Mouse (Mus musculus): Measurements from ENCODE around the gene Duox1.
"Not testable (repeated sequence)": the region's sequence is repeated elsewhere in the genome, so short reads cannot be mapped to it uniquely, and the experiment has no call there.

The Duox1 gene

DNA sequence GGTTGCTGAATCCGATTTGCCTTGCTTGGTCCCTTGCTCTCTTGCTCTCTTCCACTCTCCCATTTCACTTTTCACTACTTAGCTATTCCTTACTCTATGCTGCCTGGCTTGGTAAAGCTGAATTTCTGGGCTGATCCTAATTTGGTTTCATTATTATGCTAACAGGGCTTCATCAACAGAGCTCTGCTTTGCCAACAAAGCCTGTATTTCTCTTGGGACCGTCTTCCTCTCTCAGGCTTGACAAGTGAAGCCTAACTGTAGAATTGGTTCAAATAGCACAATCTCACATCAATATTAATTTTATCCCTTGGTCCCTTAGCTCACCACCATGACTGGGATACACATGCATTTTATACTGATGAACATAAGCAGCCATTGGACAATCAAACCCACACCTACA is 3.9 kb upstream of the Duox1 start:
- no peak for DNase-seq (ENCODE audit: low read depth)

DNA sequence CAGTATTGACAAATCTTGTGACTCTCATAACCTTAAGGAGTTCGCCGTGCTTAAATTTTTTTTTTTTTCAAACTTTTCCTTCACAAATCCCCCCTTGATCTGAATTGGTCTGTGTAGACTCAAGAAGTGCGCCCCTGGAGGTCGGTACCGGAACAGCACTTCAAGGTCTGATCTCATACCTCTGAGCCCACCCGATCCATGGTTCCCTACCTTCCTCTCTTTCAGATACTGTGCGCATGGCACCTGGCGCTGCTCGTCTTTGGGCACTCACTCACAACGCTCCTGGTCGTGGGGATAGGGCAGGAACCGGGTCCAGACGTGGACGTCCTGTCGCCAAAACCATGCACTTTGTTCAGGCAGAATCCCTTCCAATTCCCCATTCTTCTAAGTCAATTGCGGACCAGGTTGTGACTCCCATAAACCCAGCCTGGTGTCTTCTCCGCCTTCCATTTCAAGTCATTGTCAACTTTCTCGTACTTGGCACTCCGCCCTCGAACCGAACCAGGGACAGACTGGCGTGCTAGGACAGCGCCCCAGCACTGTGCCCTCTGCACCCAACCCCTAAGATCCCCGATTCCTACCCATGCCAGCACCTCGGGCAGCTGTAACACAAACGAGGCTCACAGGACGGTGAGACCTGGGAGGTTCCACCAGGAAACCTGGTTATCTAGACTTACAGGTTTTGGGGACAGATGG is 2.6 kb upstream of the Duox1 start:
- peak; percentile 80 for DNase-seq (ENCODE audit: low read depth)

DNA sequence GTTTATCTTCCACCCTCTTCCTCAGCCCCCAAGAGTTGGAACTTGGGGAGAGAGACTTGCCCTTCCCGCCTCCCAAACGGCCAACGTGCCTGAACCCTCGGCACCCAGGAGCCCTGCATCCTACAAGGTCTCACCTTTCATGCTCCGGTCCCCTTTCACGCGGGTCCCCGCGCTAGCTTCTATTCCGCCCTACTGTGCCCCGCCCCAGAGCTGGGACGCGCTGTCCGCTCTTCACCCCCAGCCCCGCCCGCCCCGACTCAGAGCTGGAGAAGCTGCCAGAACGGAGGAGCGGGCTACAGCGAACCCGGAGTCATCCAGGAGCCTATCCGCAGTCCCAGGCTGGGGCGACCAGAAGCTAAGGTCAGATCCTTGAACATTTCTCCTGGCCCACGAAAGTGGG is 1.9 kb upstream of the Duox1 start, which contains the start of gene Duoxa1:
Gene Duoxa1 (minus strand): TSS at position 195 of the 400 bp plus-strand sequence.
- DNase-seq (ENCODE audit: low read depth), result no peak

DNA sequence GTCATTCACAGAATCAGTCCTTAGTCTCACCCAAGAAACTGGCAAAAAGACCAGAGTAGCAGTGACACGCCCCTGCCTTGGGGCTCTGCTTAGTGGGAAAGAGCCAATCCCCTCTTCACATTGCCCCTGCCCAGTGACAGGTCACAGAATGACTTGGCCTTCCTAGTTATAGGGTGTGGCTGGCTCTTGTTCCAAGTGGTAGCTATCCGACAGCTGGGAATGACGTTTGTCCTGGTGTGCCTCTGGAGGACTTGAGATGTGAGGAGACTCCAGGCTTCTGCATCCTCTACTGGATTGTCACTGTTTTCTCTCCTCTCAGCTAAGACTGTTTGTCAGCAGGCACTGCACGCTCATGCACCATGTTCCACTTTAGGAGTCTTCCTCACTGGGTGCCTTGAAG is 1.9 kb downstream of the Duox1 start:
- no peak for DNase-seq (ENCODE audit: low read depth)

DNA sequence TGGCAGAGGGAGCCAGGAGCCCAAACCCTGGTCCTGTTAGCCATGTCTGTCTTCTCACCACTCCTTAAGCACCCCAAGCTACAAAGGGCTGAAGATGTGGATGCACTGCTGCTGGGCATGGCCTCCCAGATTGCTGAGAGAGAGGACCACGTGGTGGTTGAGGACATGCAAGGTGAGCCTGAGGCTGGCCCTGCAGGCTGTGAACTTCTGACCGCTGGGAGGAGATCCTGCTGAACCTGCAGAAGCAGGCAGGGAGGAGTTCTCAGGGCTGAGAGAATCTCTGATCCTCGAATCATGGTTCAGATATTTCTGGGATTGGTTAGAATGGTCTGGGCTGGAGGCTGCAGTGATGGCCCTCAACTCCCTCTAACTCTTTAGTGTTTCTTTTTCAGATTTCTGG is 8.5 kb downstream of the Duox1 start:
- no peak for DNase-seq (ENCODE audit: low read depth)

DNA sequence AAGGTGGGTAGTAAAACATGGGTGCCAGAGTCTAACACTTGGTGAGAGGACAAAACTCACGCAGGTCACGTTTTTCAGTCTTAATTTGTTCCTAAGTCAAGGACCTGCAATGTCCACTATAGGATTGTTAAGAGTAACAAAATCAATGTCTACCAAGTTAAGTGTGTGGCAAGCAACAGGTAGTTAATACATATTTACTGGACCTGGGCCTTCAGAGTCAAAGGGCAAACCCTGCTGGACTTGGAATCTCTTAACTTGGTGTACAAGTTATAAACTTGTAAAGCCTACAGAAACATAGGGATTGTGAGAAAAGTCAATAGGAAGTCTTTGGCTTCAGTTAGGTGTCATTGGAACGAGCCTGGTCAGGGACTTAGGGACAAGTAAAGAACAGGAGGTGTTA is 9.1 kb downstream of the Duox1 start:
- no peak for DNase-seq (ENCODE audit: low read depth)

DNA sequence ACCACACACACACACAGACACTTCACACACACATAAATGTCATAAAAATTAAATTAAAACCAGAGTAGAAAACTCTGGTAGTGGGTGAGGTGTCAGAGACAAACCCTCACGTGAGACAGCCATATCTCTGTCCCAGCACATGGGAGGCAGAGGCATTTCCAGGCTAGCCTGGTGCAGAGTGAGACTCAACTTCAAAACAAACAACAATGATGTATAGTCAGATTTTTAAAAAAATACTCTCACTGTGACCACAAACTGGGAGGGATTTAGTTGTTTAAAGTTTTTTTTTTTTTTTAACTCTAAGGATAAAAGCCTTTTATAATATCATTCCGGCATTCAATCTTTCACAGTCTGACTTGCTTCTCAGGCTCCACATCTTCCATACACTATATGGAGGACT is 9.9 kb downstream of the Duox1 start:
- no peak for DNase-seq (ENCODE audit: low read depth)

DNA sequence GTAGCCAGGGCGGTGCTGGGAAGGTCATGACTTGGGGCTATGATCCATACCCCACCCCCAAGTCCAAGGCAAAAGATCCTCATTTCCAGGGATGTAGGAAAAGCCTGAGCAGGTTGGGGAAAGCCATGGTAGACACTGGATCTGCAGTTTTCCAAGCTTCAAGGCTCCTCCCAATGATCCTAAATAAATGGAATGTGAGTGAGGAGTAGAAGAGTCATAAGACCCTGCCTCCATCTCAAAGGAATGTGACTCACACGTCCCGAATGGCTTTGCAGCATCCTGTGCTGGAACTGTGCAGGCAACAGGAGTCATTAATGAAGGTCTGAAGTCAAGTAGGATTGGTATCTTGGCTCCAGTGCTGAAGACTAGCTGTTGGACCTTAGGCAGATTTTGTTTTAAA is 12.5 kb downstream of the Duox1 start:
- no peak for DNase-seq (ENCODE audit: low read depth)

DNA sequence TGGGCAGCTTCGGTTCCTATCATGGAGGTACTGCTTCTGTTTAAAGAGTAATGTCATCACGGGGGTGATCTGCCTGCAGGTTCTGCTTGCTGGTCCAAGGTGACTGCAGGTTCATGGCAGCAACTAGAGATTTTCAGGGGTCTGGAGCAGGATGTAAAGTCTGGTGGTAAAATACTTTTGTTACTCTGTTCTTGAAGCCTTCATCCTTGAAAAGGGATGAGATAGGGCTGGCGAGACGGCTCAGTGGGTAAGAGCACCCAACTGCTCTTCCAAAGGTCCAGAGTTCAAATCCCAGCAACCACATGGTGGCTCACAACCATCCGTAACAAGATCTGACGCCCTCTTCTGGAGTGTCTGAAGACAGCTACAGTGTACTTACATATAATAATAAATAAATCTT is 14.8 kb downstream of the Duox1 start:
- DNase-seq (ENCODE audit: low read depth), result not testable (repeated sequence)

DNA sequence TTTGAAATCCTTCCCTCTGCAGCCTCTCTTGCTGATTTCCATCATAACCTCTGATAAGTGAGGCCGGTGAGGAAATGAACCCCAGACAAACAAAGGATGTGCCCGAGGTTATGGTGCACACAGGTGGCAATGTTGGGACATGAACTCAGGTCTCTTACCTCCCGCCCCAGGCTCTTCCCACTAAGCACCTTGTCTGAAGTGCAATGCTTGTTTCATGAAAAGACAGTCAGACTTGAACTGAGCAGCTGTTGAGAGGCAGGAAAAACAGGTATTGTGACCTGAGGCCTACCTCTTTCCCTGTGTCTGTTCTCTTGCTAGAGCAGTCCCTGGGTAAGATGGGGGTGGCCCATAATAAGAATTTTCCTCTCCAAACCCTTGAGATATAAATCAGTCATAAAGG is 16.8 kb downstream of the Duox1 start:
- no peak for DNase-seq (ENCODE audit: low read depth)

DNA sequence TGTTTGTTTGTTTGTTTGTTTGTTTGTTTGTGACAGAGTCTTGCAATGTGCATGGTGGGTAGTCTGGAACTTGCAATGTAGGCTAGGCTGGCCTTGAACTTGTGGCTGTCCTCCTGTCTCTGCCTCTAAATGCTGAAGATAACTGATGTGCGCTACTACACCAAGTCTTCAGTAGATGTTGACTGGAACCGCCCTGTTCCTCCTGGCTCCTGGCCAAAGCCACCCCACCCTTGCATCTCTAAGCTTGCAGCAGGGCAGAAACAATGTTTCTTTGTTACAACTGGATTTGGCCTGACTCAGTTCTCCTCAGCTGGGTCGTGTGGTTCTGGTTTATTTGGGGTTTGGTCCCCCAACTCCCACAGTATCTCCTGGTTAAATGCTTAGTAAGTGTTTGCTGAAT is 18.7 kb downstream of the Duox1 start:
- DNase-seq (ENCODE audit: low read depth), result no peak

DNA sequence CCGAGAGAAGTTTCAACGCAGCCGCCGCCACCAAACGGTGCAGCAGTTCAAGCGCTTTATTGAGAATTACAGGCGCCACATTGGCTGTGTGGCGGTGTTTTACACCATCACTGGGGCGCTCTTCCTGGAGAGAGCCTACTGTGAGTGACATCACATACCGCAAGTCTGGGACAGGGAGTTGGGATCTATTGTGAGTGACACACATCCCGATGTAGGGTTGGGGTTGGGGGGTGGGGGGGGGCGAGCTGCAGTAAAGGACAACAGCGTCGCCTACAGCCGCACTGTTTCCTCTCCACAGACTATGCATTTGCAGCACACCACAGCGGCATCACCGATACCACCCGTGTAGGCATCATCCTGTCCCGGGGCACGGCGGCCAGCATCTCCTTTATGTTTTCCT is 21.8 kb downstream of the Duox1 start:
- no peak for DNase-seq (ENCODE audit: low read depth)

DNA sequence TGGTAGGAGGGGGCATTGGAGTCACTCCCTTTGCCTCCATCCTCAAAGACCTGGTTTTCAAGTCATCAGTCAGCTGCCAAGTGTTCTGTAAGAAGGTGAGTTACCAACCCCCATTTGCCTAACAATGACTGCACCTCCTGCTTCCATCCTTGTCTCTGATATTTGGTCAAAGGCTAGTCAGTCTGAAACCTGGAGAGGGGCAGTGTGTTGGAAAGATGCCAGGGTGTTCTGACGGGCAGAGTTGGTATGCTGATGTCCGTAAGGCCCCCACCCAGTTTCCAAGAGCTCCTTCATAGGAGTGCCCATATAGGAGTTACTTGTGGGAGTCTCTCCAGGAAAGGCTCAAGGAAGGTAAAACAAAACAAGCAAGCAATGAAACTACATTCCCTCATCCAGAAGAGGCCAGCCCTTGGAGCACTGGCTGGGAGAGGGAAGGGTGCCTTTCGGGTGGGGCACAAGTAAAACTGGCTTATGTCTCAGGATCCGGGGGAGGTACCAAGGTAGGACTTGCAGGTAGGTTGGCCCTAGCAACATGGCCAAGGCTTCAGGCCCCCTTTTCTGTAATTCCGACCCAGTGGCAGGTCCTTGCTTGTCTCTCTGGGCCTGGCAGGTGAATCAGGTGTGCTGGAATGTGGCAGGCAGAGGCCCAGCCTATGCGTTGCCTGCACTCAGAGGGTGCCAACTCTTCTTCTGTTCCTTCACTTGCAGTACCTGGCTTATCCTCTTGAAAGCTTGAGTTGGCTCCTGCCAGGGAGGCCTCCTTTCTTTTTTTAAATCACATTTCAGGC is 29.8 kb downstream of the Duox1 start:
- DNase-seq (ENCODE audit: low read depth), result no peak

DNA sequence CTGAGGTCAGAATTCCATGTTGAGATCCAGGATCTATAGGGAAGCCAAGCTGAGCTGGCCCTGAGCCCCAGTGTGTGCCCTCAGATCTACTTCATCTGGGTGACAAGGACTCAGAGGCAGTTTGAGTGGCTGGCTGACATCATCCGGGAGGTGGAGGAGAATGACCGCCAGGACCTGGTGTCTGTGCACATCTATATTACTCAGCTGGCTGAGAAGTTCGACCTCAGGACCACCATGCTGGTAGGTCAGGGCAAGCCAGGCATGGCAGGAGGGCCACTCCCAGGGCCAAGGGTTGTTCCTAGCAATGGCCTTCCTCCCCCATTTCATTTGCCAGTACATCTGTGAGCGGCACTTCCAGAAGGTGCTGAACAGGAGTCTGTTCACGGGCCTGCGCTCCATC is 30.7 kb downstream of the Duox1 start:
- not testable (repeated sequence) for DNase-seq (ENCODE audit: low read depth)

DNA sequence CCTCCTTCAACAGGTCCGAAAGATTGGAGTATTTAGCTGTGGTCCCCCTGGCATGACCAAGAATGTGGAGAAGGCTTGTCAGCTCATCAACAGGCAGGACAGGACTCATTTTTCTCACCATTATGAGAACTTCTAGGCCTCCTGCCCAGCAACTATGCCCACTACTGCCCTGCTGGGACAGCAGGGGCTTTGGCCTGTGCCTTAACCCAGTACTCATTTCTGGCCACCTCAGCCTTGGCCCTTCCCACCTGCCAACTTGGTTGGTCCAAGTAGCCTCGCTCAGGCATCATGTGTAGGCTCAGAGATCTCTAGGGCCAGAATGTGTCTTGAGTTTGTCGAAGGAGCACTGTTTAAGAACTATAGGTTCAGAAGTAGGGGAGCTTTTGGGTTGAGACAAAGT is 31.8 kb downstream of the Duox1 start:
- DNase-seq (ENCODE audit: low read depth), result no peak

DNA sequence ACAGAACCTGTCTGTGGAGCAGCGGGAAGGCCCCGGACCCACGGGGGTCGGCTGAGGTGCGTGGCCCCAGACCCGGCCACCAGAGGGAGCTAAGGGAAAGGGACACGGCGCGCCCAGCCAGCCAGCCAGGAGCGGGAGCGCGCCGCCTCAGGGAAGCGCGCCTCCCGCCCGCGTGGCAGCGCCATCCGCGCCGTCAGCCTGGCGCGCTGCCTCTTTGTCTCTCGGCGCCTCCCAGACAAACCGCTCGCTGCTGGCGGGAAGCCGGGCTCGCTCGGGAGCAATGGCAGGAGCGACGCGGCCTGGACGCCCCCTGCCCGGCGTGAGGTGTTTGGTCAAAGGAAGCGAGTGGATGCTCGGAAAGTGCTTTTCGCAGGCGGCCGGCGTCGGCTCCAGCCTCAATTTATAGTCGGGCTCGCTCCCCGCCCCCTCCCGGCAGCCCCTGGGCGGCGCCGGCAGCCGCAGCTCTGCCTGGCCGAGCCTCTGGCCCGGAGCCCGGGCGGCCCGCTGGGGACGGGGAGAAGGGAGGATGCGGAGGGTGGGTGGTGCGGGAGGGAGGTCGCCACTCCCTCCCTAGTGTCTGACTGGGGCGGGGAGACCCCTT is 33.2 kb downstream of the Duox1 start:
- DNase-seq (ENCODE audit: low read depth), result peak; percentile 87

DNA sequence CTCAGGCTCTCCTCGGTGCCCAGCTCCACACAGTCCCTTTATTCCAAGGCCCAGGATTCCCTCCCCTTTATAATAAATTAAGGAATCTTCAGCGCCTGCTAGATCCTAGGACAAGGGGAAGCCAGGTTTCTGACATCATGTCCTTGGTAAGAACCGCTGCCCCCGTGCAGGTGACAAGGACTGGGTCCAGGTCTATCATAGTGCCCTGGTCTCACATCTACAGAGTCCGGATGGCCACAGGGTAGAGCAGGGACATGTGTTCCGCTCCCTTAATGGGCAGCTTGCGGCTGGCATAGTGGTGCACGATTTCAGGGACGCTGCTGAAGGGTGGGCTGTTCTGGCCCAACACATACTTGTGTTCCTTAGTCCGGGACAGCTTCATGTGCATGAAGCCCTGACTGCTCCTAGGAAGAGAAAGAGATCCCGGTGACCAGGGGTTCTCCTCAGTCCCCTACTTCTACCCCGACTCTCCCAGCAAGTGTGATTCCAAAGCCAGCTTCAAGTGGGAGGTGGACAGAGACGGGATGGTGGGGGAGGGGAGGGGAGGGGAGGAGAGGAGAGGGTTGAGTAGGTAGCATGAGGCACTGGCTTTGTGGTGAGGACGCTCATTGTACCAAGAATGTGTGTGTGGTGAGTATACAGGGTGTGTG is 33.8 kb downstream of the Duox1 start:
- peak; percentile 38 for DNase-seq (ENCODE audit: low read depth)

DNA sequence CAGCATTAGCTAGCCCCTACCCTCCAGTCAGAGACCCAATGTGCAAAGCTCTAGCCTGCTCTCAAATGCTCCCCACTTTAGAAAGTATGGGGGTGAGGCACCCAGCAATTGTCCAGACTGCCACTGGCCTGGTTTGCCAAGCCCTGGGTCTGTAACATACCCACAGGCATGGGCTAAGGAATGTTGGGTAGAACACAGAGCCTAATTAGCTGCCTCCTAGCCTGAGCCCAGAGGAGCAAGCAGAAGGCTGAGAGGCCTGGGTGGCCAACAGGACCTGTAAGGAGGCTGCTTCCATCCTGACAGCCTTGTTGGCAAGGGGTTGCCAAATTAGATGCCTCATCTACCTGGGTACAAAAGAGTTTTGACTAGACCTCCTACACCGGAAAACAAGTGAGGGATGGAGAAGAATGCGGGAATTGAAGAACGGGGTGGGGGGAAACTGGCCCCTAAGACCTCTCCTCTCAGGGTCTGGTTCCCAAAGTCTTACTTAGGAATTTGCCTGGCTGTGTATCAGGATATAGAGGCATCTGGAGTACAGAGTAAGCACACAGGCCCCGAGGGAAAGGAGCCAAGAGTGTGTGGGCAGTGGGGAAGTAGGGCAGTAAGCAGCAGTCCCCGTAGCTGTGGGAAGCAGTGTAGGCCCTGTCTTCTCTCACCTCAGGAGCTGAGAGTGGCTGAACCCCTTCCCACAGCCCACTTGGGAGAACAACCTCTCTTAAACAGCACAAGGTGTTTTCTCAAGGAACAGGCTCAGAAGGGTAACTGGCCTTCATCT is 35.9 kb downstream of the Duox1 start:
- no peak for DNase-seq (ENCODE audit: low read depth)

DNA sequence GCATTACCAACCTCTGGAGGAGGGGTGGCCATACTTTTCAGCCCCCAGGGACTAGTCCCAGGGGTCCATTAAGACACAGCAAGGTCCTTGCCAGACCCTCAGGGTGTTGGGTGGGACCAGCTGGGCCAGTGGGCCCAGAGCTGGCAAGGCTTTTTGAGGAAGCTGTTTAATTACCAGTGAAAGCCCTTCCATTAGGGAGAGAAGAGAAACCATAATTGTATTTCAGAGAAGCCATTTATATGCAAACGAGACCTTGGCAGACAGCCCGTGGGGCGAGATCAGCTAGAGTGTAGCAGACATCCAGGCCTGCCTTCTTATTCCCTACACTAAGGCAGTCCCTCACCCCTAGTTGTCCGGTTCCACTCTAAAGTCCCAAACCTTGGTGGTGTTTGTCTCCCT is 36.5 kb downstream of the Duox1 start:
- DNase-seq (ENCODE audit: low read depth), result no peak

DNA sequence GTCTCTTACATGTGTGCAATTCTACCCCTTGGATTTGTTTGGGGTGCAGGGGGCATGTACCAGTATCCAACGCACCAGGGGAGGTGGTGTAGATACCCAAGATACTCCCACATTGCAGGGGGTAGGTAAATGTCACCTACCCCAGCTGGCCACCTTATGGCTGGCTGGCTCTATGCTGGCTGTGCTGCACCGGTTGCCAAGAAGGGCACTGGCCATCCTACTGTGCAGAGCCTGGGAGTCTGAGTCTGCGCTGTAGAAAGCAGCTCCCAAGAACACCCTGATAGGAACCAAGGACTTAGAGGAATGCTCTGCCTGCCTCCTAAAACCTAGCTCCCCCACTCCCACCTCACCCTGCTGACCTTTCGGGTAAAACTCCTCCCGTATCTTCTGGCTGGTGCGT is 37.5 kb downstream of the Duox1 start:
- no peak for DNase-seq (ENCODE audit: low read depth)

DNA sequence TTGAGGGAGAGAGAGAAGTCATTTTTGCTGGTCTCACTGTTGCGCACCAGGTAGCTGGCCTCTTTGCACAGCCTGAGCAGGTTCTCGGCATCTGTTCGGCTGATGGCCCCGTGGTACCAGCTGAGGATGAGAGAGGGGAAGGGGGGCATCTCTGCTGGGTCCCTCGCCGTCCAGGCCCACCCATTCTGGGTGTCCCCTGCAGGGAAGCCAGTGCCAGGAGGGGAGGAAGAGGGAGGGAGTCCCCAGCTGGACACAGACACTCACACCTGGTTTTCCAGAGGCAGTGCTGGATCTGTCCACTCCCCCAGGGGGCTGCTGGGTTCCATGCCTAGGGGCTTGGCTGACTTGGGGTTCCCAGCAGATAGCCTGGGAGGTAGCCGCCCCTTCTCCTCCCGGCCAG is 38.3 kb downstream of the Duox1 start:
- no peak for DNase-seq (ENCODE audit: low read depth)
